Mouse (Mus musculus): ENCODE measurements at regions not wholly inside any gene's neighbourhood (a gene's known extent, or its start where the extent isn't known, plus 50 kb on each side); places are given as distances from the start of the nearest gene placed in this dataset.

GRCm38 (mm10) chr17:45332321-45332720 is 101.2 kb downstream of the Cdc5l start:
- no peak overlapping the region; the same call in 1 of the 2 replicates for H3K4me2 ChIP-seq (ENCODE audit: insufficient read depth, low read depth, poor library complexity, severe bottlenecking)
- H3K4me3 ChIP-seq (replicated peaks in 1 of 3; ENCODE audit: low read depth in 2 of 3, low read length in 2 of 3, poor library complexity in 1 of 3), result no peak overlapping the region
- no peaks in the 10 kb centered on the region for H3K36me3 ChIP-seq (replicated peaks in 1 of 2; ENCODE audit: control insufficient read depth in 1 of 2, insufficient read depth in 1 of 2, low read length in 1 of 2)
- no peaks in the 10 kb centered on the region for H3K9me3 ChIP-seq (replicated peaks; ENCODE audit: low read length)
- H3K27me3 ChIP-seq (replicated peaks), result no peaks in the 10 kb centered on the region
- no peak for TF ChIP-seq USF2 (conservative IDR thresholded peaks at IDR 0.05; ENCODE audit: low read depth, low read length)
- TF ChIP-seq MEF2A (IDR thresholded peaks at IDR 0.05; ENCODE audit: borderline replicate concordance, low read depth, low read length), result no peak
- peak; percentile 58; the same call in 1 of the 2 replicates for TF ChIP-seq NRF1 (IDR thresholded peaks at IDR 0.05; ENCODE audit: low read depth, low read length)
- TF ChIP-seq MAZ (IDR thresholded peaks at IDR 0.05; ENCODE audit: low read depth, low read length), result no peak
- H3K9ac ChIP-seq (ENCODE audit: insufficient read depth, low read depth), result no peak overlapping the region
- dilution Hi-C loops (cut with MboI; ENCODE audit: extremely low pct_ligation_motif_present, extremely low pct_unique_long_range_greater_than_20kb, low sequenced_read_pairs), result no loop called here
- no peak overlapping the region for H3K27ac ChIP-seq (ENCODE audit: insufficient read depth, low read depth)
- H3K79me2 ChIP-seq (replicated peaks; ENCODE audit: control insufficient read depth, extremely low read depth, insufficient read depth, poor library complexity, severe bottlenecking), result no peaks in the 10 kb centered on the region
- DNase-seq (ENCODE audit: extremely low read depth), result no peak
- H3K4me1 ChIP-seq (ENCODE audit: control insufficient read depth in 1 of 2, insufficient read depth in 2 of 2), result no peaks in the 10 kb centered on the region
- in situ Hi-C loops (cut with MboI; ENCODE audit: low pct_ligation_motif_present, low pct_unique_long_range_greater_than_20kb, low sequenced_read_pairs), result no loop called here

- TF ChIP-seq ELF1 (IDR thresholded peaks at IDR 0.05; ENCODE audit: low read depth, low read length) (no peak), KAT2A (IDR thresholded peaks at IDR 0.05; ENCODE audit: insufficient replicate concordance, low read length) (no peak), MEF2A (IDR thresholded peaks at IDR 0.05; ENCODE audit: borderline replicate concordance, low read depth, low read length) (no peak), RCOR1 (conservative IDR thresholded peaks at IDR 0.05; ENCODE audit: low read depth, low read length) (no peak), RAD21 (IDR thresholded peaks at IDR 0.05; ENCODE audit: low read depth, low read length) (no peak), POLR2AphosphoS2 (IDR thresholded peaks at IDR 0.05; ENCODE audit: low read depth, low read length) (no peak), USF1 (IDR thresholded peaks at IDR 0.05; ENCODE audit: low read depth, low read length) (no peak), TBP (conservative IDR thresholded peaks at IDR 0.05; ENCODE audit: low read depth, low read length) (no peak), EP300 (IDR thresholded peaks at IDR 0.05; ENCODE audit: low read length) (no peak), UBTF (IDR thresholded peaks at IDR 0.05; ENCODE audit: low read depth, low read length) (no peak), BHLHE40 (IDR thresholded peaks at IDR 0.05; ENCODE audit: low read depth, low read length) (no peak), MAX (IDR thresholded peaks at IDR 0.05; ENCODE audit: low read length) (no peak)
- DNase-seq (ENCODE audit: extremely low read depth), result no peak
- Histone ChIP-seq H3K36me3 (replicated peaks in 1 of 2; ENCODE audit: control insufficient read depth in 1 of 2, insufficient read depth in 1 of 2, low read length in 1 of 2) (no peaks in the 10 kb centered on the region), H3K9me3 (replicated peaks; ENCODE audit: low read length) (no peaks in the 10 kb centered on the region), H3K9ac (ENCODE audit: insufficient read depth, low read depth) (no peak overlapping the region), H3K27ac (ENCODE audit: insufficient read depth, low read depth) (no peak overlapping the region), H3K27me3 (replicated peaks) (no peaks in the 10 kb centered on the region), H3K4me2 (ENCODE audit: insufficient read depth, low read depth, poor library complexity, severe bottlenecking) (no peak overlapping the region), H3K4me3 (replicated peaks in 1 of 3; ENCODE audit: low read depth in 2 of 3, low read length in 2 of 3, poor library complexity in 1 of 3) (no peak overlapping the region), H3K4me1 (ENCODE audit: control insufficient read depth in 1 of 2, insufficient read depth in 2 of 2) (no peaks in the 10 kb centered on the region), H3K79me2 (replicated peaks; ENCODE audit: control insufficient read depth, extremely low read depth, insufficient read depth, poor library complexity, severe bottlenecking) (no peaks in the 10 kb centered on the region)
- dilution Hi-C loops (cut with MboI; ENCODE audit: extremely low pct_ligation_motif_present, extremely low pct_unique_long_range_greater_than_20kb, low sequenced_read_pairs), result no loop called here
- in situ Hi-C loops (cut with MboI; ENCODE audit: low pct_ligation_motif_present, low pct_unique_long_range_greater_than_20kb, low sequenced_read_pairs), result no loop called here
These were observed 104.3 kb downstream of the Cdc5l start for GRCm38 (mm10) chr17:45329241-45329640.
